Comparison of ENCODE assay signal across 19 mouse cellular contexts in the genomic region with DNA sequence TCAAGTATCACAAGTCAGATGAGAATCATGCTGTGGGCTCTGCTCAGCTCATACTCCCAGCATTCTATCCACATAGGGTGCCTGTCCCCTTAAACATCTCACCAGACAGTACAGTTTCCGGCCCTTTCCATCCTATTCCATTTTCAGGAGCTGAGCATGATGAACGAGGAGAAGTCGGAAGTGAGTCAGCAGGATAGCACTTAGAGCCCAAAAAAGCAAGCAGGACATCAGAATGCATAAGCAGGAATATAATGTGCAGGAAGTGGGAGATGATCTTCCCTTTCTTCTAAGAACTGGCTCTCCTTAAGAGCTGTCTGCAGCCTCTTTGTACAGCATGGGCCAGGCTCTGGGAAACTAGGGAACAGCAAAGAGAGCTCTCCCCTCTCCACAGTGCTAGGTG. TPM values are rescaled to one million over a fixed set of nuclear protein-coding genes. Genes with fewer than 3 reads are reported as not detected.
DNase-seq lines count a peak whose midpoint lies in the region; ATAC-seq lines count a peak whose summit lies in the region.
"Had no signal": no experiment of that assay in that cellular context is flagged by ENCODE, and none has a peak within 500 bp of the region (broad histone marks: within the 10 kb centered on the region; RNA-seq: fewer than 3 reads in every experiment).

No protein-coding gene starts in this region.

- 0 out of 2 replicates have a peak, but pooled peaks cover 3% of the 10 kb centered on the region for H3K27me3 ChIP-seq in heart, embryonic 12.5 days (replicated peaks)
- H3K27me3 ChIP-seq: Patski had no signal

- WGBS in heart, embryonic 12.5 days: 63% methylated on average over 3 of the region's 3 CpGs

- H3K4me2 ChIP-seq in heart, embryonic 12.5 days: no peak overlapping the region
- H3K4me2 ChIP-seq: liver, embryonic 13.5 days had no signal

- DNase-seq in heart, adult 11 months: peak; percentile 83
- peak; percentile 21 for DNase-seq in left cerebral cortex, adult 11 months (ENCODE audit: low spot score)
- no peak for DNase-seq in left cerebral cortex, postnatal 10 days (ENCODE audit: extremely low spot score in 1 of 2, low spot score in 2 of 2)
- DNase-seq in right cerebral cortex, adult 2 months (ENCODE audit: low spot score in 2 of 2): peak; percentile 45 to 49
- no peak for DNase-seq in right cerebral cortex, postnatal 4 days
- DNase-seq in telencephalon, adult 2 months (ENCODE audit: low read depth, low spot score): peak; percentile 84
- DNase-seq in layer of hippocampus, adult 9-10 months (ENCODE audit: low spot score): no peak
- DNase-seq: B cell, adult 2 months; cerebellum, adult 9-10 months; heart, postnatal 4 days; liver, embryonic 13.5 days; midbrain, embryonic 14.5 days; thymus, postnatal 25 days had no signal

- no peak overlapping the region for H3K4me3 ChIP-seq in heart, embryonic 12.5 days
- H3K4me3 ChIP-seq: forebrain, embryonic 10.5 days; liver, embryonic 13.5 days had no signal

- H3K9me3 ChIP-seq in heart, embryonic 12.5 days (replicated peaks): no peaks in the 10 kb centered on the region
- H3K9me3 ChIP-seq: forebrain, embryonic 10.5 days; liver, embryonic 13.5 days had no signal

- no peak overlapping the region for H3K27ac ChIP-seq in heart, embryonic 12.5 days (ENCODE audit: poor library complexity, severe bottlenecking)
- H3K27ac ChIP-seq: forebrain, embryonic 10.5 days; liver, embryonic 13.5 days; macrophage; stomach, postnatal 0 days had no signal

- intact Hi-C loops in left cerebral cortex, postnatal 10 days (cut with DNase I): loop anchor here (5.0 kb wide), 1 partner anchor 125 kb away; the partner anchor contains the start of gene Lyrm9

- no peak for ATAC-seq in heart, embryonic 12.5 days (ENCODE audit: insufficient number of reproducible peaks, low FRiP score)
- ATAC-seq: hindbrain, embryonic 16.5 days; Patski had no signal

- no peak overlapping the region for H3K9ac ChIP-seq in heart, embryonic 12.5 days
- H3K9ac ChIP-seq: liver, embryonic 13.5 days had no signal

- H3K4me1 ChIP-seq in heart, embryonic 12.5 days (replicated peaks): peaks cover 2% of the 10 kb centered on the region; the same call in 1 of the 2 replicates
- H3K4me1 ChIP-seq: forebrain, embryonic 10.5 days; liver, embryonic 13.5 days had no signal

- no peaks in the 10 kb centered on the region for H3K36me3 ChIP-seq in heart, embryonic 12.5 days
- H3K36me3 ChIP-seq: forebrain, embryonic 10.5 days; liver, embryonic 13.5 days had no signal

RNA-seq across cellular contexts. Expression of gene Nlk, which starts 5.1 kb away (rescaled TPM):
- polyA plus RNA-seq in heart, embryonic 12.5 days (2016; fragmentation: Nextera tagmentation; extraction: Ambion mirVana): 13.4 and 13.7 TPM in 2 replicates
- total RNA-seq in left cerebral cortex, postnatal 10 days (2021): 10 to 100 TPM; 59.1 to 59.4 TPM

RNA-seq across cellular contexts. Expression of gene Ccnq, which starts 49.2 kb away (rescaled TPM):
- 25.2 and 28.1 TPM in 2 replicates for polyA plus RNA-seq in heart, embryonic 12.5 days (2016; fragmentation: Nextera tagmentation; extraction: Ambion mirVana)
- total RNA-seq in left cerebral cortex, postnatal 10 days (2021): 10 to 100 TPM; 18.2 to 19.0 TPM

Comparison
In these comparisons a context has a peak if more than half of its experiments do, and no peak if none do; other contexts are left out.
1. DNase-seq: peak in heart, adult 11 months (single experiment), left cerebral cortex, adult 11 months (single experiment), right cerebral cortex, adult 2 months (2 of 2) and telencephalon, adult 2 months (single experiment); none in left cerebral cortex, postnatal 10 days (0 of 2), right cerebral cortex, postnatal 4 days (single experiment) and layer of hippocampus, adult 9-10 months (single experiment).